Mouse (Mus musculus) ES-Bruce4 (cell line): ENCODE results near the gene Neurl1a. TPM values are rescaled to one million over a fixed set of nuclear protein-coding genes. Genes with fewer than 3 reads are reported as not detected.

ENCODE experiments used
- H3K27ac ChIP-seq: 2 replicates; pipeline ENCODE4 v1.5.1; 2012; ENCODE audit warnings: low read length, inconsistent platforms; ENCODE audit not compliant: insufficient read depth
- H3K27me3 ChIP-seq: 2 replicates; pipeline ENCODE4 v1.6.1; 2012; ENCODE audit warnings: mild to moderate bottlenecking, low read length, inconsistent platforms; ENCODE audit not compliant: control insufficient read depth, poor library complexity, insufficient read depth, severe bottlenecking
- H3K36me3 ChIP-seq: 2 replicates; pipeline ENCODE4 v1.6.1; 2012; ENCODE audit warnings: inconsistent platforms, mild to moderate bottlenecking, low read length, moderate library complexity; ENCODE audit not compliant: control insufficient read depth, poor library complexity, insufficient read depth, severe bottlenecking
- H3K4me1 ChIP-seq: one replicate; pipeline ENCODE4 v1.8.1; 2011; ENCODE audit warnings: low read length; ENCODE audit not compliant: control insufficient read depth, insufficient read depth
- H3K4me3 ChIP-seq: 2 replicates; pipeline ENCODE4 v1.5.1; 2011; ENCODE audit warnings: low read depth, mild to moderate bottlenecking, low read length
- H3K9ac ChIP-seq: 2 replicates; pipeline ENCODE4 v1.6.1; 2012; ENCODE audit warnings: low read depth, mild to moderate bottlenecking, inconsistent platforms; ENCODE audit not compliant: poor library complexity, severe bottlenecking
- H3K9me3 ChIP-seq: replicated peaks from 2 replicates; pipeline ENCODE4 v1.6.1; 2012; ENCODE audit warnings: mild to moderate bottlenecking, low read length, inconsistent platforms; ENCODE audit not compliant: control insufficient read depth, poor library complexity, insufficient read depth, severe bottlenecking
- CTCF ChIP-seq: IDR thresholded peaks from one replicate; pipeline ENCODE4 v1.8.1; 2011; ENCODE audit warnings: low read depth, low read length
- EP300 ChIP-seq: IDR thresholded peaks from 2 replicates; pipeline ENCODE4 v1.6.1; 2011; ENCODE audit warnings: low read depth, low read length; ENCODE audit not compliant: insufficient read depth
- POLR2A ChIP-seq: IDR thresholded peaks from one replicate; pipeline ENCODE4 v1.8.1; 2011; ENCODE audit warnings: low read length; ENCODE audit not compliant: insufficient read depth
- polyA plus RNA-seq: library from polyadenylated mRNA; stranded (reverse); fragments of >200 nt; gene quantifications from 2 replicates; pipeline ENCODE4 v1.2.4, GENCODE M21; 2011; ENCODE audit warnings: low read depth; ENCODE audit not compliant: missing spikeins, insufficient read depth, insufficient read length

The Neurl1a gene
- polyA plus RNA-seq, 1 experiment = 8.1 TPM

GRCm38 (mm10) chr19:47184221-47184620, 5.6 kb downstream of the Neurl1a start:
- H3K9ac ChIP-seq = no peak overlapping the region
- 0 out of 2 replicates have a peak, but pooled peaks cover 3% of the 10 kb centered on the region for H3K9me3 ChIP-seq
- no peaks in the 10 kb centered on the region for H3K36me3 ChIP-seq
- H3K4me1 ChIP-seq = peaks cover 5% of the 10 kb centered on the region
- H3K4me3 ChIP-seq = no peak overlapping the region
- no peak for TF ChIP-seq EP300
- TF ChIP-seq POLR2A = no peak
- TF ChIP-seq CTCF = no peak
- H3K27me3 ChIP-seq = no peaks in the 10 kb centered on the region
- H3K27ac ChIP-seq = no peak overlapping the region

- no peak overlapping the region for H3K9ac ChIP-seq
- H3K27me3 ChIP-seq = no peaks in the 10 kb centered on the region
- TF ChIP-seq EP300 = no peak
- no peak for TF ChIP-seq POLR2A
- TF ChIP-seq CTCF = no peak
- H3K9me3 ChIP-seq = 0 out of 2 replicates have a peak, but pooled peaks cover 3% of the 10 kb centered on the region
- H3K4me3 ChIP-seq = no peak overlapping the region
- no peaks in the 10 kb centered on the region for H3K36me3 ChIP-seq
- peaks cover 5% of the 10 kb centered on the region for H3K4me1 ChIP-seq
- H3K27ac ChIP-seq = no peak overlapping the region
Measured at GRCm38 (mm10) chr19:47184736-47185135, 6.1 kb downstream of the Neurl1a start.

- TF ChIP-seq POLR2A = no peak
- TF ChIP-seq CTCF = no peak
- TF ChIP-seq EP300 = no peak
- no peaks in the 10 kb centered on the region for H3K36me3 ChIP-seq
Measured at GRCm38 (mm10) chr19:47186514-47187275, 8.1 kb downstream of the Neurl1a start.

GRCm38 (mm10) chr19:47188515-47189128, 10.0 kb downstream of the Neurl1a start:
- H3K27me3 ChIP-seq = no peaks in the 10 kb centered on the region
- no peaks in the 10 kb centered on the region for H3K36me3 ChIP-seq
- peaks cover 5% of the 10 kb centered on the region for H3K4me1 ChIP-seq
- TF ChIP-seq EP300 (no peak), POLR2A (no peak), CTCF (no peak)
- no peak overlapping the region for H3K4me3 ChIP-seq
- no peak overlapping the region for H3K9ac ChIP-seq
- H3K27ac ChIP-seq = no peak overlapping the region
- peaks cover 13% of the 10 kb centered on the region for H3K9me3 ChIP-seq

More at GRCm38 (mm10) chr19:47186514-47187275, 8.1 kb downstream of the Neurl1a start:
- Histone ChIP-seq H3K9ac (no peak overlapping the region), H3K4me3 (no peak overlapping the region), H3K27ac (no peak overlapping the region), H3K9me3 (0 out of 2 replicates have a peak, but pooled peaks cover 7% of the 10 kb centered on the region), H3K4me1 (peaks cover 5% of the 10 kb centered on the region), H3K27me3 (no peaks in the 10 kb centered on the region)

- H3K4me1 ChIP-seq = no peaks in the 10 kb centered on the region
- H3K27ac ChIP-seq = no peak overlapping the region
- TF ChIP-seq EP300 (no peak), POLR2A (no peak), CTCF (no peak)
- no peak overlapping the region for H3K4me3 ChIP-seq
- no peaks in the 10 kb centered on the region for H3K27me3 ChIP-seq
- peaks cover 13% of the 10 kb centered on the region for H3K9me3 ChIP-seq
- H3K36me3 ChIP-seq = no peaks in the 10 kb centered on the region
- no peak overlapping the region for H3K9ac ChIP-seq
Measured at GRCm38 (mm10) chr19:47192158-47192557, 13.5 kb downstream of the Neurl1a start.
